Mouse (Mus musculus): ENCODE data around the gene Higd2a. TPM values are rescaled to one million over a fixed set of nuclear protein-coding genes. Genes with fewer than 3 reads are reported as not detected.

The Higd2a gene
- 10 to 100 TPM; 84.3 to 84.7 TPM for total RNA-seq (2023)

DNA sequence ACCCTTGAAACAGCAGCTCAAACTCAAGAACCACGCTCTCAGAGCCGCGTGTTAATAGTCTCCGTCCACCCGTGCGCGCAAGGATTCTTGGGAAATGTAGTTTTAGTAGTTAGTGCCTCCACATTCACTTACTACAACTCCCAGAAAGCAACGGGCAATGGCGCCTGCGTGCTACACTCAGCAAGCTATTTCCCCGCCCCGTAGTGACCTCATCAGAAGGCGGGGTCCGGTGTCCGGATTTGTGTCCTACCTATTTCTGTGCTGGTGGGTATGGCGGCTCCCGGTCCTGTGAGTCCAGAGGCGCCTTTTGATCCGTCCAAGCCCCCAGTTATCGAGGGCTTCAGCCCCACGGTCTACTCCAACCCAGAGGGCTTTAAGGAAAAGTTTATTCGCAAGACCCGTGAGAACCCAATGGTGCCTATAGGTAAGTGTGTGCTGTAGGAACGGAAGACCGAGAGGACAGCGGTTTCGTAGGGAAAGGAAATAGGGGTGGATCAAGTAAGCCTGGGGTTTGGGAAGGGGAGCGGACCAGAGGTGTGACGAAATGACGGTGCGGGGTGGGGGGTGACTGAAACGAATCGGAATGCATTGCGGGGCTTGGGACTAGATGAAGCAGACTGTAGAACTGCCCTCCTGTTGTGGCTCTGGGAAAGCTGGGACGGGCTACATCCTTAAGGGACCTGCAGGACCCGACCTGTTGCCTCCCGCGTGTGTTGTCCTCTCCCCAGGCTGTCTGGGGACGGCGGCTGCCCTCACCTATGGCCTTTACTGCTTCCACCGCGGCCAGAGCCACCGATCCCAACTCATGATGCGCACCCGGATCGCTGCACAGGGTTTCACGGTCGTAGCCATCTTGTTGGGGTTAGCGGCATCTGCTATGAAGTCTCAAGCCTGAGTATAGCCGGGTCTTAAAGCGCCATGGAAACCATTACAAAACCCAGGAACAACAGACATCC is at the start of gene Higd2a, which contains the start of gene Nop16:
TSS of gene Higd2a (plus strand) at position 212 of the 956 bp plus-strand sequence.
TSS of gene Nop16 (minus strand) at position 95 of the 956 bp plus-strand sequence.

DNA sequence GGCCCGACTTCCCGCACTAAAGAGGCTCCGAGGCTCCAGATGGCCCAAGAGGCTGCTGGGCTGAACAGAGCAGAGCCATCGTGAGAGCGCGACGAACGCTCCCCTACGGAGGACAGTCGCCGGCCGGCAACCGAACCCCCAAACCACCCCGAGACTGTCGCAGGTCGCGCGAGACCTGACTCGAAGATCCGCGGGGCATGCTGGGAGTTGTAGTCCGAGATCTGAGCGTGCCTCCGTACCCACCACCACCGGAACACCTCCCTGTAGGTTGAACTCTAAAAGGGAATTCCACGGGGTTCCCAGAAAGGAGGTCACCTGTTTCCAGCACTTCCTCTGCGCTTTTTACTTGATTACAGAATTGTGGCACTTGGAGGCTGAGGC is 24.8 kb upstream of the Higd2a start, which contains the start of gene 4833439L19Rik:
TSS of gene 4833439L19Rik (minus strand) at position 235 of the 381 bp plus-strand sequence.

DNA sequence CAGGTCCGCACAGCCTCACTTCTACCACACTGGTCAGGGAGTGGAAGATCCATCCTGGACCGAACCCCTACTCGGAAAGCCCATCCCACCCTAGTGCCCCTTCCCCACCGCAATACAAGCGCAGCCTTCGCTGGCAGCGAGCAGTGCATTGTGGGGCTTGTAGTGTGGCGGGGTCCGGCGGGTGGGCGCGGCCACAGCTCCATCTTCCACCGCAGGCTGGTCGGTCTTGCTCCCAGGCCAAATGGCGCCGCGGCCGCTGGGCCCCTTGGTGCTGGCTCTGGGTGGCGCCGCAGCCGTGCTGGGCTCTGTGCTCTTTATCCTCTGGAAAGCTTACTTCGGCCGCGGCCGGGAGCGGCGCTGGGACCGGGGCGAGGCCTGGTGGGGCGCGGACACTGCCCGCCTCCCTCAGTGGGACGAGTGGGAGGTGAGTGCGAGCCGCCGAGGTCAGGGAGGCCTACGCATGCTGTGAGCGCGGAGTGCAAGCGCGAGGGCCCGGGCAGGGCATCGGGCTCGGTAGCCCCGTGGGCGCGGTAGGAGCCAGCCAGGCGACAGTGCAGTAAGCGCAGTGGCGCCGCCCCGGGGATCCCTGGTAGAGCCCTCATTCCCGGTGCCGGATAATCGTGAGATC is 15.0 kb upstream of the Higd2a start, which contains the start of gene Arl10:
TSS of gene Arl10 (plus strand) at position 162 of the 628 bp plus-strand sequence.

DNA sequence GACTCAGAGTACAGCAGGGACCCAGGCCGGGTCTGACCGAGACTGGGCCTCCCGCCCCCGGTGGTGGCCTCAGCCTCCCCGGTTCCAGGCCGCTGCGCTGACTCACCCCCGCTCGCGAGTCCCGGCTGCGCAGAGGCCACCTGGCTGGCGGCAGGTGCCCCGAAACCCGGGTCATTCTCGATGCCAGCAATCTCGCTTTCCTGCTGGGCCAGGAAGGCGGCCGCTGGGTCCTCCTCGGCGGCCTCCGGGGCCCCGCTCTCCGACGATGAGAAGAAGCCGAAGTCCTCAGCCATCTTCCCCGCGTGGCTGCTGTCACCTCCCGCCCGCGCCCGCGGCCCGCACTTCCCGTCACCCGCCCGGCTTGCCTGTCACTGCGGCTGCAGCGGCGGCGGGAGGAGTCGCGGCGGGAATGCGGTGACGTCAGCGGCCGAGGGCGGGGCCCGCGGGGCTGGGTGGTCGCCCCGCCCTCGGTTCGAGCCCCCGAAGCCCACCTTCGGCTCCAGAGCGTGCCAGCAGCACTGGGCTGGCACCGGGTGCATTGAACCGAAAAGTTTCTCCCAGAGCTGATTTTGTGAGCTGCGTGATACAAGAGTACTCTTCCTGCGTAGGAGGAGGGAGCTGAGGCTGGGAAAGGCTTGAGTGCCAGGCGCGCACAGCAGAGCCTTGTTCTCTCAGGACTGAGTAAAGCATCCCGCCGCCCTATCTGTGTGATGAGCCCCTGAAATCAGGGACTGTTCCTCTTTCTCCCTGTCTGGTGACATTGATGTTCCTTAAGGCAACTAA is 21.2 kb downstream of the Higd2a start, which contains the start of gene Cltb:
TSS of gene Cltb (minus strand) at position 373 of the 783 bp plus-strand sequence.

DNA sequence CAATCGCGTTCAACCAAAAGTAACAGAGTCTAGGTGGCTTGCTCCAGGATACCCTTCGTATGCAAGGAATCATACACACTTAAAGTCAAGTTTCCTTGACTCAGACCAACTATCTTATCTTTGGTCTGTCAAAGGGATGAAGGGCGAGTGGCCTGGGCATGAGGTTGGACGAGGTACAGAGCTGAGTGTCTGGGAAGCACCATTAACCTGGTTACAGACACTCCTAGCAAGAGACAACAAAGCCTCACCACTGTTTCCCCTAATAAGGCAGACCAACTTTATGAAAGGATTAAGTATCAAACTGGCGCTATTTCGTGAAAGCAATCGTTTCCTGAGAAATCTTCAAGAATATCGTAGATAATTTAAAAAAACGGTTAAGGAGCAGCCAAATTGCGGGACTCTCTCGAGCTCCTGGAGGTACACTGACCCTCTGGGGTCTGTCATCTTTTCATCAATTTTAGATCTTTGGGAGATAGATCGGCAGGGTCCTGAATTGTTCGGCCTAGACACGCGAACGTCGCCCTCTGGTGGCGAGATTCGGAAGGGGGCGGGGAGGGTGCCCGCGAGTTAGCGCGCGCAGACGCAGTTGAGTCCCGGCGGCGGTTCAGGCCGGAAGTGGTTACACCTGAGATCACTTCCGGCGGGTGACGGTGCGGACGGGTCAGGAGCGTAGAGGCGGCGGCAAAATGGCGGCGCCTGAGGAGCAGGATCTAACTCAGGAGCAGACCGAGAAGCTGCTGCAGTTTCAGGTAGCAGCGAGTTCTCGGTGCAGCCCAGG is 31.3 kb downstream of the Higd2a start, which contains the start of gene Faf2:
TSS of gene Faf2 (plus strand) at position 630 of the 778 bp plus-strand sequence.

Other genes starting within 250 kb of the Higd2a start
- gene Cplx2, start 218.9 kb upstream of the Higd2a start, total RNA-seq (2023) = under 1 TPM; 0.17 to 0.47 TPM
- gene Thoc3, start 121.4 kb upstream of the Higd2a start, total RNA-seq (2023) = 10 to 100 TPM; 34.0 to 35.1 TPM
- gene Simc1, start 86.4 kb upstream of the Higd2a start, total RNA-seq (2023) = 10 to 100 TPM; 30.9 to 33.8 TPM
- gene 4833439L19Rik, start 24.8 kb upstream of the Higd2a start, total RNA-seq (2023) = 10 to 100 TPM; 37.7 to 46.2 TPM
- gene Arl10, start 15.2 kb upstream of the Higd2a start, total RNA-seq (2023) = 1 to 10 TPM; 1.9 to 3.9 TPM
- gene Nop16, start 117 bp upstream of the Higd2a start, total RNA-seq (2023) = 10 to 100 TPM; 16.2 to 25.1 TPM
- gene Cltb, start 21.1 kb downstream of the Higd2a start, total RNA-seq (2023) = 10 to 100 TPM; 35.8 to 40.6 TPM
- gene Faf2, start 31.6 kb downstream of the Higd2a start, total RNA-seq (2023) = 10 to 100 TPM; 49.8 to 67.3 TPM
- 100 to 1,000 TPM; 223 to 234 TPM for gene Rnf44, start 103.7 kb downstream of the Higd2a start, total RNA-seq (2023)
- gene Cdhr2, start 111.3 kb downstream of the Higd2a start, total RNA-seq (2023) = not detected
- gene Gprin1, start 159.7 kb downstream of the Higd2a start, total RNA-seq (2023) = not detected
- not detected for gene Sncb, start 176.4 kb downstream of the Higd2a start, total RNA-seq (2023)
- not detected for gene Eif4e1b, start 193.8 kb downstream of the Higd2a start, total RNA-seq (2023)
- 1 to 10 TPM in 1 of 2 experiments, under 1 TPM in 1; 0.84 to 2.1 TPM for gene Tspan17, start 199.2 kb downstream of the Higd2a start, total RNA-seq (2023)